Mouse (Mus musculus) cortical plate, adult 2 months (tissue): ENCODE data around the gene Snai3.

Source experiments
- CTCF ChIP-seq: fragments of 200-500 bp; IDR thresholded peaks from 2 replicates; pipeline ENCODE4 v1.5.1; 2011; ENCODE audit warnings: mild to moderate bottlenecking, control low read depth, low read length; ENCODE audit not compliant: insufficient read depth; ENCODE audit errors: extremely low read depth
- POLR2A ChIP-seq: fragments of 200-500 bp; IDR thresholded peaks from 2 replicates; pipeline ENCODE4 v1.6.1; 2011; ENCODE audit warnings: mild to moderate bottlenecking, low read length, control low read depth; ENCODE audit not compliant: insufficient read depth; ENCODE audit errors: extremely low read depth

GRCm38 (mm10) chr8:122427607-122428006, 32.9 kb downstream of the Snai3 start:
- TF ChIP-seq CTCF (no peak), POLR2A (no peak)
